Mouse (Mus musculus) lung, embryonic 15.5 days (tissue): Measurements from ENCODE around the gene Nrde2. TPM values are rescaled to one million over a fixed set of nuclear protein-coding genes. Genes with fewer than 3 reads are reported as not detected.

ENCODE experiments used
- ATAC-seq: fragments of 200-750 bp; cut with Nextera tagmentation; 2 replicates; pipeline ENCODE4 v1.8.0; 2017; ENCODE audit warnings: moderate number of reproducible peaks, borderline replicate concordance; ENCODE audit not compliant: low FRiP score, low TSS enrichment; ENCODE audit errors: extremely low read depth
- H3K27ac ChIP-seq: fragments of 300-500 bp; sonication (generic); 2 replicates; pipeline ENCODE4 v1.5.1; 2015; ENCODE audit warnings: moderate library complexity, mild to moderate bottlenecking, inconsistent platforms
- H3K27me3 ChIP-seq: fragments of 300-500 bp; sonication (generic); 2 replicates; pipeline ENCODE4 v1.6.1; 2015; ENCODE audit warnings: inconsistent platforms
- H3K36me3 ChIP-seq: fragments of 300-500 bp; sonication (generic); 2 replicates; pipeline ENCODE4 v1.6.1; 2015; ENCODE audit warnings: inconsistent platforms
- H3K4me1 ChIP-seq: fragments of 300-500 bp; sonication (generic); 2 replicates; pipeline ENCODE4 v1.6.1; 2015; ENCODE audit warnings: inconsistent platforms
- H3K4me2 ChIP-seq: fragments of 300-500 bp; sonication (generic); 2 replicates; pipeline ENCODE4 v1.6.1; 2015; ENCODE audit warnings: inconsistent platforms, mild to moderate bottlenecking, moderate library complexity
- H3K4me3 ChIP-seq: fragments of 300-500 bp; sonication (generic); 2 replicates; pipeline ENCODE4 v1.5.1; 2015; ENCODE audit warnings: mild to moderate bottlenecking, inconsistent platforms
- H3K9ac ChIP-seq: fragments of 300-500 bp; sonication (generic); 2 replicates; pipeline ENCODE4 v1.6.1; 2015; ENCODE audit warnings: inconsistent platforms
- H3K9me3 ChIP-seq: fragments of 300-500 bp; sonication (generic); 2 replicates; pipeline ENCODE4 v1.6.1; 2016; ENCODE audit warnings: inconsistent platforms
- WGBS: fragments of 180-500 bp; shearing (Covaris S2); methylation state at CpG from one replicate; pipeline ENCODE4 v1.1.7; 2015; 5-methylcytosine and 5-hydroxymethylcytosine counted together
- polyA plus RNA-seq: library from polyadenylated mRNA; unstranded; fragments of >200 nt; fragmentation: Nextera tagmentation; extraction: Ambion mirVana; gene quantifications from 2 replicates; pipeline ENCODE4 v1.2.1, GENCODE M21; 2015

The Nrde2 gene
- polyA plus RNA-seq, 1 experiment from 2014 or later: 13.2 TPM

DNA sequence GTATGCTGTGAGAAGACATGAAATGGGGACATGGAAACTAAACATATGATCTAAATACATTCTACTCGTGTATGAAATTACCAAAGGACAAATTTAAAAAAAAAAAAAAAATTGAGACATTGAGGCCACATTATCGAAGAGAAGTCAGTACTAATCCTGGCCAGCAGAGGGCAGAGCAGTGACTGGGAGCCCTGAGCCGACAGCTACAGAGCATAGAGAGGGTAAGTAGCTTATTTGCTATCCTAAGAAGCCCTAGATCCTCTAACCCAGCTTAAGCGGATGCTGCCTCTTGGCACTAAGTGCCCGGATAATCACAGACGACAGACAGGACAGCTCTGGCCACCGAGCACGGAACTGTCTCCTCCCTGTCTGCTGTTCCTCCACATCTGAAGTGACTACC, 27.8 kb downstream of the Nrde2 start:
- peaks cover 18% of the 10 kb centered on the region for H3K4me1 ChIP-seq
- no peak for ATAC-seq
- H3K36me3 ChIP-seq: peaks cover 57% of the 10 kb centered on the region
- H3K9ac ChIP-seq: no peak overlapping the region
- H3K27ac ChIP-seq: no peak overlapping the region
- WGBS: 39% methylated on average over 8 of the region's 8 CpGs
- H3K4me2 ChIP-seq: no peak overlapping the region
- no peaks in the 10 kb centered on the region for H3K9me3 ChIP-seq
- H3K4me3 ChIP-seq: no peak overlapping the region
- no peaks in the 10 kb centered on the region for H3K27me3 ChIP-seq

DNA sequence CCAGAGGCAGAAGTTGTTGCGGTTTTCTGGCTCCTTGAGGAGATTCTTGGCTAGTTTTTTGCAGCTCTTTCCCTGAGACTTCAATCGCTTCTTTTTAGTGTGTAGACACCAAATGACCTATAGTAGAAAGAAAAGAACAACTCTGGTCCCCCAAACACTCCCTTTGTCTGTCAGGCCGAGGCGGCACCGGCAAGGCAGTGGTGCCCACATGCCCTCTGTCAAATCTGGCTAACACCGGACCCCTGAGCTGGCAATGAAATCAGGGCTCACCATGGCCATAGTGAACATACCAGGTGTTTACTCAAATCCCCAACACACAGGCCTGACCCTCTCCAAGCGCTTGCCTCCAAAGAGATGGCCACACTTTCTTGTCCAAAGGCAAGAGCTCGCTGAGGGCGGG, 28.3 kb downstream of the Nrde2 start:
- Histone ChIP-seq H3K4me3 (no peak overlapping the region), H3K36me3 (peaks cover 59% of the 10 kb centered on the region), H3K4me2 (no peak overlapping the region), H3K4me1 (peaks cover 18% of the 10 kb centered on the region), H3K9me3 (no peaks in the 10 kb centered on the region), H3K27ac (no peak overlapping the region), H3K9ac (no peak overlapping the region), H3K27me3 (no peaks in the 10 kb centered on the region)
- ATAC-seq: no peak
- 89% methylated on average over 9 of the region's 9 CpGs for WGBS

DNA sequence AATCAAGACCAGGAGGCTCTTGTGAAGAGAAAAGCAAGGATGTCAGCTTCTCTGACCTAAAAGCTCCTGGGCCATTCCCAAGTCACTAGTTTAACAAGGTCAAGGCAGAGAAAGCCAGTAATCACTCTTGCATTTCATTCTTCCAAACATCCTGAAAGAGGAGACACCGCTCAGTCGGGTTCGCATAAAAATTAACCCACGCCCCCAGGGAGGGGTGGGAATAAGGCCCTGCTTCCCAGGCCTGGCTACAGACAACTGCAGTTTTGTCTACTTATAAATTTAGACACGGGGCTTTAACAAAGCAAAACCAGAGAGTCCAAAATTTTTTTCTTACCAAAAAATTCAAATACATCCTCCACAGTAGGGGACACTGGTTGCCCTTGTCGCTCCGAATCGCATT, 30.5 kb downstream of the Nrde2 start:
- H3K4me2 ChIP-seq: no peak overlapping the region
- H3K9me3 ChIP-seq: no peaks in the 10 kb centered on the region
- no peaks in the 10 kb centered on the region for H3K27me3 ChIP-seq
- peaks cover 63% of the 10 kb centered on the region for H3K36me3 ChIP-seq
- no peak overlapping the region for H3K9ac ChIP-seq
- H3K4me3 ChIP-seq: no peak overlapping the region
- H3K27ac ChIP-seq: peak overlapping the region; percentile 88
- peaks cover 18% of the 10 kb centered on the region for H3K4me1 ChIP-seq
- no peak for ATAC-seq
- 58% methylated on average over 8 of the region's 8 CpGs for WGBS

DNA sequence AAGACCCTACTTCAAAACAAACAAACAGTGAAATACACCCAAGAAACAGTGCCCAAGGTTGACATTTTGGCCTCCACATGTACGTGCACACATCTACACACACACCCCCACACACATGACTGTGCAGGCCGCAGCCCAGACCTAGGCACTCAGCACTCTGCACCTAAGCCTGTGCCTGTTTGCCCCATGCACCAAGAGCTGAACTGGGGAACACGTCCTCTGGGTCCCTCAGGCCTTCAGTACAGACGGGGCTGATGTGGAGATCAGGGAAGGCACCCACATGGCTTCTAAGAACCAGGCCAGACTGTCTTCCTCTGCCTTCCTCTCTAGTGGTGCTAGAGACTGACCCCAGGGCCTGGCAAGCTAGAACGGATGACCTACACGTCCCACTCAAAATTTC, 30.9 kb downstream of the Nrde2 start:
- Histone ChIP-seq H3K9me3 (no peaks in the 10 kb centered on the region), H3K4me2 (no peak overlapping the region), H3K36me3 (peaks cover 63% of the 10 kb centered on the region), H3K9ac (no peak overlapping the region), H3K27me3 (no peaks in the 10 kb centered on the region), H3K4me1 (peaks cover 18% of the 10 kb centered on the region), H3K27ac (peak overlapping the region; percentile 88), H3K4me3 (no peak overlapping the region)
- 42% methylated on average over 6 of the region's 6 CpGs for WGBS
- ATAC-seq: no peak

DNA sequence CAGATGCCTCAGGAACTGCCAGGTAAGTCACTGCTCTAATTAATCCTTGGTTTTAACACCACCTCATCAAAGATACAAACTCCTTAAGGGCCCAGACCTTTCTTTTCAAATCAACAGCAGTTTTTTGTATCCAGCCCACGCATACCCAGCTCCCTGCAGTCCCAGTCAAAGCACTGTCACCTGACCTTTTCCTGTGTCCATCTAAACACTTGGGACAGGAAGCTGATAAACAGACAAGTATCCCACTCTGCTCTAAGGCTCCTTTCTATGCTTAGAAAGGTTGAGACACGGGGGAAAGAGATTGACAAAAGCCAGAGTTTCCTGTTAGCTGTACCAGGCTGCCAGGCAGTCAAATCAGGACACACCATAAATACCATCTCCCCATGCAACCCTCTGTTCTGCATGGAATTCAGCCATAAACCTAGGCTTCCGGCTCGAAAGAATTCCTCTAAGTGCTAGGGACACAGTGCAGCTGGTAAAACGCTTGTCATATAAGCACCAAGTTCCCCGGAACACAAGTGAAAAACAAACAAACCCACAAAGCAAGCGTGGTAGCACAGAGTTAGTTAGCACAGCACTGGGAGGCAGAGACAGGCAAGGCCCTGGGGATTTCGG, 31.5 kb downstream of the Nrde2 start:
- H3K4me3 ChIP-seq: no peak overlapping the region
- H3K4me1 ChIP-seq: peaks cover 18% of the 10 kb centered on the region
- no peak overlapping the region for H3K9ac ChIP-seq
- WGBS: 16% methylated on average over 8 of the region's 8 CpGs
- H3K36me3 ChIP-seq: peaks cover 63% of the 10 kb centered on the region
- no peaks in the 10 kb centered on the region for H3K27me3 ChIP-seq
- peak; percentile 82 for ATAC-seq
- 0 out of 2 replicates have a peak overlapping the region, but pooled peaks have one; percentile 9 for H3K4me2 ChIP-seq
- peak overlapping the region; percentile 88 for H3K27ac ChIP-seq
- no peaks in the 10 kb centered on the region for H3K9me3 ChIP-seq

DNA sequence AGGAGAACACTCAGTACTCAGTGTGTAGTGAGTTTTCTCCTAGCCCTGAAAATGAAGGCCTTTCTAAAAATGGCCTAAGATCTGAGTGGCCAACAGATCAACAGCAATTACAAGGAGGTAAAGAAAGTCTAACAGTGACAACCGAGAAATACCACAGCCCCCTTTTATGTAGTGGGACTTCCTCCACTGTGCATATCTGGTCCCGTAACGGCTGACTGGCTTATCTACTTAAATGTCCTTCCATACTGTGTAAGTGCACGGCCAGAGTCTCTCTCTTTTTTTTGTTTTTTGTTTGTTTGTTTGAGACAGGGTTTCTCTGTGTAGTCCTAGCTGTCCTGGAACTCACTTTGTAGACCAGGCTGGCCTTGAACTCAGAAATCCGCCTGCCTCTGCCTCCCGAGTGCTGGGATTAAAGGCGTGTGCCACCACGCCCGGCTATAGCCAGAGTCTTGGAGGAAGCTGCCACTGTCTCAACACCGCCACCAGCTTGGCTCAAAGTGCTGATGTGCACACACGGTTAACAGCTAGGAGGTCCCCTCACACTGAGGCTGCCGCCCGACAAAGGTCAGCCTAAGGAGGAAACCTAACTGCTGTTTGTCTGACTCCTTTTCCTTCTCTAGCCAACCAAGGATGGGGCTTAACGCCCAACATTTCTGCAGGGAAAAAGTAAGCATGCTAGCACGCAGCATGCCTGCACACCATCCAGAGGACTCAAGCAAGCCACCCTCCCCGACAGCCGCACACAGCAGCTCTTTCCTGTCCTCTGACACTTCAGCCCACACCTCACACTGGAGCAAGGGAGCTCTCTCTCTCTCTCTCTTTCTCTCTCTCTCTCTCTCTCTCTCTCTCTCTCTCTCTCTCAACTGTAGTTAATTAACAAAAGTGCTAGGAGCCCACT, 32.2 kb downstream of the Nrde2 start:
- Histone ChIP-seq H3K36me3 (peaks cover 66% of the 10 kb centered on the region), H3K9ac (no peak overlapping the region), H3K9me3 (no peaks in the 10 kb centered on the region), H3K4me3 (no peak overlapping the region), H3K4me1 (peaks cover 18% of the 10 kb centered on the region), H3K27me3 (no peaks in the 10 kb centered on the region), H3K4me2 (0 out of 2 replicates have a peak overlapping the region, but pooled peaks have one; percentile 9), H3K27ac (peak overlapping the region; percentile 88)
- WGBS: 46% methylated on average over 17 of the region's 17 CpGs
- ATAC-seq: peak; percentile 88

DNA sequence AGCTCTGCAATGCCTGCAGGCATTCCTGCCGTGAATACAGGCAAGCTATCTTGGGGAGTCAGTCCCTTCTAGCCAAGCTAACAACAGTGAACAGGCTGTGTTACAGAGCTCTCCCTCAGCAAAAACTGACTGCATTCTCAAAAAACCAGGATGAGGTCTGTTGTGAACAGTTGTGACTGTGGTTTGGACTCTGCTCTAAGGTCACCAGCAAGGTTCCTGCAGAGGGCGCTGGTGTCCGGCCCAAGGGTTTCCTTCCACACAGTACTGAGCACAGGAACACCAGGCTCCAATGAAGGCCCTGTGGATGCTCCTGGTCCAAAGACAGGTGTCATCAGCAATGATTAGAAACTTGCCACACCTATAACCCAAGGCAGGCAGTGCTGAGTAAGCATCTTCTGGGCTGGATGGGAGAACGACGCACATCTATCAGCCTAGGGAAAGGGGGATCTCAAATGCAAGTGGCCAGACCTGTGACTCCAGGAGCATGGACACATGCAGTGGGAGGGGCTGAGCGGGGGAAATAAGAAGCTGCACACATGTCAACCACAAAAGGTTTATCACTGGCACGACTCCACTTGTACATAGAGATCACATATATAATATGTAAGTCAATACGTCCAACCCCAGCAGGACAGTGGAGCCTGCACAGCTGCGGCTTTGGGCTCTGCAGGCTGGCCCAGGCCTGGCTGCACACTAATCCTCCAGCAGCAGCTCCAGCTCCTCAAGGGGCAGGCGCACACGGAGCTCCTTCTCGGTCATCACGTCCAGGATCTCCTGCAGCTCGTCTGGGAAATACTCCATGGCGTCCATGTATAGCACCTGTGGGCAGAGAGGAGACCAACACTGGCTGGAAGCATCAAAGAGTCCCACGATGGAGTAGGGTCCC, 34.3 kb downstream of the Nrde2 start:
- H3K9me3 ChIP-seq: no peaks in the 10 kb centered on the region
- no peak for ATAC-seq
- WGBS: 81% methylated on average over 16 of the region's 16 CpGs
- no peak overlapping the region for H3K4me3 ChIP-seq
- H3K4me2 ChIP-seq: no peak overlapping the region
- H3K36me3 ChIP-seq: peaks cover 73% of the 10 kb centered on the region
- H3K4me1 ChIP-seq: peaks cover 18% of the 10 kb centered on the region
- no peaks in the 10 kb centered on the region for H3K27me3 ChIP-seq
- H3K27ac ChIP-seq: no peak overlapping the region
- H3K9ac ChIP-seq: no peak overlapping the region

DNA sequence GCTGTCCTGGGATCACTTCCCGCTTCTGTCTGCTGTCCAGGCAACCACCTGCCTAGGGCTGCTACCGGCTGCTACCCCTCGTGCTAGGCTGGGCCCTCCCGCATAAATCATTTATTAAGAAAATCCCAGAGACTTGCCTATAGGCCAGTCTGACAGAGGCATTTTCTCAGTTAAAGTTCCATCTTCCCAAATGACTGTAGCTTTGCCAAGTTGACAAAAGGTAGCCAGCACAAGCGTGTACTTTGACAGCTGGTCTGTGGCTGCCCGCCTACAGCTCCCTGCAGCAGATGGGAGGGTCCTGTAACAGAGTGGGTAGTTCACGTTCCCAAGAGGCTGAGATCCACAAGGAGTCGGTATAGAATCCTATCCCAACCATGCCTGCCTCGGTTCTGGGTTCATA, 36.0 kb downstream of the Nrde2 start:
- peaks cover 13% of the 10 kb centered on the region for H3K4me1 ChIP-seq
- no peaks in the 10 kb centered on the region for H3K9me3 ChIP-seq
- H3K36me3 ChIP-seq: peaks cover 80% of the 10 kb centered on the region
- H3K4me3 ChIP-seq: no peak overlapping the region
- no peak overlapping the region for H3K27ac ChIP-seq
- no peaks in the 10 kb centered on the region for H3K27me3 ChIP-seq
- H3K4me2 ChIP-seq: no peak overlapping the region
- no peak for ATAC-seq
- 83% methylated on average over 9 of the region's 9 CpGs for WGBS
- no peak overlapping the region for H3K9ac ChIP-seq

DNA sequence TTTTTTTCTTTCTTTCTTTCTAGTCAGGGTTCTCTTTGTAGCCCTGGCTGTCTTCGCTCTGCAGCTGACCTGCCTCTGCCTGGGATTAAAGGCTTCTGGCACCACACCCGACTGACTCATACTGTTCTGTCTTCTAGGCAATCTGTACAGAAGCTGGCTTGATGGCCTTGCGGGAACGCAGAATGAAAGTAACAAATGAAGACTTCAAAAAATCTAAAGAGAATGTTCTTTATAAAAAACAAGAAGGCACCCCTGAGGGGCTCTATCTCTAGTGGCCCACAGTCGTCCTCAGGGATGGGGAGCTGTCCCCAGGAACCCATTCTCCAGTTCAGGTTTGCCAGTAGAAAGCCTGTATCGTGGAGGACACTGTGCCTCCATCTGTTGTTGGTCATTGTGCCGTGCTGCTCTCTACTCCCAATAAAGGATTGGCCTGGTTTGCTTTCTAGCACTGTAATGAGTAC, 36.5 kb downstream of the Nrde2 start:
- Histone ChIP-seq H3K9ac (no peak overlapping the region), H3K27ac (no peak overlapping the region), H3K36me3 (peaks cover 86% of the 10 kb centered on the region), H3K4me3 (no peak overlapping the region), H3K9me3 (no peaks in the 10 kb centered on the region), H3K27me3 (no peaks in the 10 kb centered on the region), H3K4me1 (peaks cover 8% of the 10 kb centered on the region; the same call in 1 of the 2 replicates), H3K4me2 (no peak overlapping the region)
- WGBS: 80% methylated on average over 7 of the region's 7 CpGs
- ATAC-seq: no peak

DNA sequence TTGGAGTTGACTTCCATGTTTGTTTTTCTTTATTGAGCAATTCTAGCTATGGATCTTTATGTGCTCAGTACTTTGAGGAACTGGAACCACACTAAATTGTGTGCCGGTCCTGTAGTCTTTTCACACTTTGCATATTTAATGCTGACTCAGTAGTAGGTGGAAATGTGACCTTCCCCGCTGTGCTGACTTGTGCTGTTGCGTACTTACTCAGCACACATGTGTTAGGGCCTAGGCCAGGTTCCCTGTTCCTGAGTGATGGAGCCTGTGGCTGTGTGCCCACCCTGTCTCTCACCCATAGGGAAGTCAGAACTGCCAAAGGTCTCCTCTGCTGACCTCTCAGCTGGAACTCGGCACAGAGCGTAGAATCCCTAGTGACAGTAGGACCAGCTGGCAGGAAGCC, 43.5 kb downstream of the Nrde2 start:
- Histone ChIP-seq H3K9ac (no peak overlapping the region), H3K27ac (no peak overlapping the region), H3K36me3 (peaks cover 83% of the 10 kb centered on the region), H3K4me3 (no peak overlapping the region), H3K4me1 (peaks cover 10% of the 10 kb centered on the region), H3K4me2 (no peak overlapping the region), H3K9me3 (no peaks in the 10 kb centered on the region), H3K27me3 (no peaks in the 10 kb centered on the region)
- 83% methylated on average over 5 of the region's 5 CpGs for WGBS
- ATAC-seq: no peak

DNA sequence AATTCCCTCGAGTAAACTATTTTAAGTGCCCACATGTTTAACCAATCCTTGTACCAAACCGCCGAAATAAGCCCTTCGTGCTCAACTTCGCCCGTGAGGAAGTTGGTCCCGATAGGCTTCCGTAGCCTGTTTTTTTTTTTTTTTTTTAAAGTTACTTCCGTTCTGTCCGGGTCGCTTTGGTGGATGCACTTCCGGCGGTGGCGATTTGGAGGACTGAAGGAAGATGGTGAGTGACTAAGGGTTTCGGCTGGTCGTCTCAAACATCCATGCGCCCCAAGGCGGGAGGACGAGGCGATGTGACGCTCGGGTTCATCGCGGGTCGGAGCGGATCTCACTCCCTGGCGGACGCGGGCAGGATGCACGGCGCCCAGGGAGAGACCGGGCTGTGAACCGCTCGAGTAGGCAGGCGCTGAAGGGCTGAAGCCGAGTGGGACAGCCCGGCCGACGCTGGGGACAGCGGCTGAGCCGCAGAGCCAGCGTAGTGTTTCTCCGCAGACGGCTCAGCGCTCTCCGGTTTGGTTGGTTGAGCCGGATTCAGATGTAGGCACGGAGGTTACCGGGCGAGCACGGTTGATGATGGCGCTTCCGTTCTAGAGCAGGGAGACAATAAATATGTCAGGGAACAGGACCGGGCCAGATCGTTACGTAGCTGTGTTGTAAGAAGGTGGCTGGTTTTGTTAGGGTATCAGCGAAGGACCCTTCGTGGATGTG, 49.3 kb downstream of the Nrde2 start, which contains the start of gene Psmc1:
Psmc1 (plus strand) TSS at position 169 of the 711 bp plus-strand sequence.
- Histone ChIP-seq H3K27ac (peak within 1 kb of the TSS; percentile 87), H3K9me3 (no peaks in the 10 kb centered on the region), H3K4me3 (peak within 1 kb of the TSS; percentile 93), H3K36me3 (peaks cover 24% of the 10 kb centered on the region), H3K4me2 (peak within 1 kb of the TSS; percentile 77), H3K9ac (peak within 1 kb of the TSS; percentile 95), H3K27me3 (no peaks in the 10 kb centered on the region), H3K4me1 (peaks cover 24% of the 10 kb centered on the region)
- under 1% methylated on average over 58 of the region's 58 CpGs for WGBS
- peak; percentile 64; the same call in 1 of the 2 replicates for ATAC-seq
